Mouse (Mus musculus) cerebellum, adult 8-10 months (tissue): Measurements from ENCODE around the gene Cox14.
A peak's percentile ranks its signal among the peaks of the same experiment; 100 is the strongest.
"Not testable (repeated sequence)": the region's sequence is repeated elsewhere in the genome, so short reads cannot be mapped to it uniquely, and the experiment has no call there.

Source experiments
- DNase-seq: peaks from one replicate; pipeline ENCODE4 v3.0.0; 2022

The Cox14 gene

DNA sequence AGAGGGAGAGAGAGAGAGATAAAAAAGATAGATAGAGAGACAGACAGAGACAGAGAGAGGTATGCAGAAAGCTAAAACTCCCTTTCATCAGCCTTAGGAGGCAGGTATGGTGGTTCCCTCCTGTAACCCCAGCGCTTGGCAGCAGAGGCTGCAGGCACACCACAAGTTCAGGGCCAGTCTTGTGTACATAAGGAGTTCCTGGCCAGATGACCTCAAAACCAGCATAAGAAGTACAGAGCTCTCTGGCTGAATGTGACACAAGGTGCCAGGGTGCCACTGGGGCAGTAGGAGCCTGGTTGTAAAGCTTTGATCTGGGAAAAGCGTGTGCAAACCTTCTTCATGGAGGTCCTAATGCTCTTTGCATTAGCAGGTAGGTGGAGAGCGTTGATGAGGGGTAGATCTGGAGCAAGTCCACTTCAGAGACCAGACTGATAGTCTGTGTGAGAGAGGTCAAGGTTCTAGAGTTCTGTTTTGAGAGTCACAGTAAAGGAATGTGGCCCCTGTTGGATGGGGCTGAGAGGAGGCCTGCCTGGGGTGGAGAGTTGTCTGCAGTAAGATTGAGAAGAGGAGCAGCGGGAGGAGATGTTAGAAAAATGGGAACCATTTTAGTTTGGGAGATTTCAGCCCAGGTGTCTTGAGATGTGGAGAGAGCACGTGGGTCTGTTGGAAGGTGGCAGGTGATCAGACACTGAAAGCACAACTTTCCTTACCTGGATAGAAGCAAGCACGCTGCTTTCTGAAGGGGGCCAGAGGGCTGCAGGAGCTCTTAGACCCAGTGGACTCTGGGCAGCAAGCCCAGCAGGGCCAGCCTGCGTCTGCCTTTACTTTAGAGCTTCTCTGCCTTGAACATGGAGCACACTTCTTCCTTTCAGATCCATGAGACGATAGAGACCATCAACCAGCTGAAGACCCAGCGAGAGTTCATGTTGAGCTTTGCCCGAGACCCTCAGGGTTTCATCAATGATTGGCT lies 14.9 kb upstream of the Cox14 start:
- DNase-seq: no peak

DNA sequence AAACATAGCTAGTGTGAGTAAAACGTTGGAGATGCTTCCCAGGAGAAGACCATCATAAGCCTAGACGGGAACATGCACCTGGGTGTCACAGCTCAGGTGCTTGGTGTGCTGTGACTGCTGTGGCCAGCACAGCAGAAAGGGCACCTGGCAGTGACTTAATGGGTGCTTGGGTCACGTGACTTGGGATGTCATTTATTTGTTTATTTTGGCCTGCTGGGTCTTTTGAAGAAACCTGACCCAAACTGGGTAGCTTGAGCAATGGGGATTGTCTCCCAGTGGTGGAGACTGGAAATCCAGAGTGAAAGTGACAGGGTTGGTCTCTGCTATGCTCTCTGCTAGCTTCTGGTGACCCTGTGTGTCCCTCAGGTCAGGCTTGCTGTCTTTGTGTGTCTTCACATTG lies 13.9 kb upstream of the Cox14 start:
- no peak for DNase-seq

DNA sequence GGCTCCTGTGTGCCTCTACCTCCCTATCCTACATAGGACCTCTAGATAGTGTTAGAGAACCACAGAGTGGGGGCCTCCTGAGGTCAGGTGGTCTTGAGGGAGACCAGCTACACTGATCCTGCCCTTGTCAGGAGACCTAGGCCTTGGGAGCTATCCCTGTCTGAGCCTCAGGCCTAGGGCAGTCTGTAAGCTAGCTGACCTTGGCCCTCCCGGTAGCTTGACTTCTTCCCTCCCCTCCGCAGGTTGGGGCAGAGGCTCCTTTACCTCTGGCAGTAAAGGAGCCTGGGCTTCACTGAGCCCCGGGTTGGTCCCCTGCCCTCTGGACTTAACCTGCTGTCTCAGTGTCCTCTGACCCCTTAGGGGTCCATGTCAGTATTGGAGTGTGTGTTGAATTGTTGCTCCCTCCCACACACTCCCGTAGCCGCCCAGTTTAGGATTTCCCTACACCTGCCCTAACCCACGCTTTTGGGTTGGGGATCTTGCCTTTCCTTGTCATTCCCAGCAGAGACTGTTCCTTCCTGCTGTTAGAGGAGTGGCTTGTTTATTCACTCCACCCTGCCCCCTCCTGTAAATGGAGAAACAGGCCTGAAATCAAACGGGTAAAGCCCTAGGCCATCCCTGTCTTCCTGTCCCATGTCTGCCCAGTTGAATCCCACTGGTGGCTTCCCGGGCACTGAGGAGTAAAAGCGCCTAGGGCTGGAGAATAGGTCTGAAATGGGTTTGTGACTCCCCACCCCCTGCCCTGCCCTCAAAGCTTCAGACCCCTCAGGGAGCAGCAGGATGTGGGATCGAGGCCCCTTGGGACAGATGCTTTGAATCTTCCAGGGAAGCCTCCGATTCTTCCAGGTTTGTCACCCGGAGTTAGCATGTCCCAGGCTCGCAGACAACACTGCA lies 12.5 kb upstream of the Cox14 start:
- peak; percentile 17 for DNase-seq

DNA sequence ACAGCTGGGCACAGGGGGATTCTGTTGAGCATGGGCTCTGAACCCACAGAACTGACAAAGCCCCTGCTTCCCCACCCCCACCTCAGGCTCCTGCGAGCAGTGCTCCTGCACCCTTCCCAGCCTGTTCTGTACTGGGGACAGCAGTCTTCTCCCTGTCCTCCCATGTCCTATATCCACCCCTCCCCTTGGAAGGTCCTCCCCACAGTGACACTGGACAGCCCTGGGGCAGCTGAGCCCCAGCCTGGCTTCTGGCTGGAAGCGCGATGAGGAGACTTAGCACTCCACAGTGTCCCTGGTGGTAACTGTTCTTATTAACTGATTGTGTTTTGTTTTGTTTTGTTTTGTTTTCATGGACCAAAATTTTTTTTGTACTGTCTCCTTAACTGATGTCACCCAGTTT lies 11.8 kb upstream of the Cox14 start:
- DNase-seq: no peak

DNA sequence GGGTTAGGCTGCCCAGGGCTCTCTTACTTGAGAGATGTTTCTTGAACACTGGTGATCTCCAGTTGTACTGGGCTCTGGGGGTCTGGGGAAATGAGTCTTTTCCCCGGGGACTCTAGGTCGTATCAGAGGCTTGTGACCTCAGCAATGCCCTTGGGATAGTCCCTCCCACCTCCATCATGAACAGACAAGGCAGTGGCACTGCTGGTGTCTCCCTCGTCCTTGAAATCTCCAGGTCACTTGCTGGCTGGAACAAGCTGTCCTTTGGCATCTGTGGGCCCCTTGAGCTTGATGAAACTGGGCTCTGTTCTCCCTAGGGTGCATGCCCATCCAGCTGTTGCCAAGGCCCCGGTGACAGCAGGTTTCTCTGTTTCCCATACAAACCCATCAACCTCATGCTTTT lies 11.2 kb upstream of the Cox14 start:
- DNase-seq: no peak

DNA sequence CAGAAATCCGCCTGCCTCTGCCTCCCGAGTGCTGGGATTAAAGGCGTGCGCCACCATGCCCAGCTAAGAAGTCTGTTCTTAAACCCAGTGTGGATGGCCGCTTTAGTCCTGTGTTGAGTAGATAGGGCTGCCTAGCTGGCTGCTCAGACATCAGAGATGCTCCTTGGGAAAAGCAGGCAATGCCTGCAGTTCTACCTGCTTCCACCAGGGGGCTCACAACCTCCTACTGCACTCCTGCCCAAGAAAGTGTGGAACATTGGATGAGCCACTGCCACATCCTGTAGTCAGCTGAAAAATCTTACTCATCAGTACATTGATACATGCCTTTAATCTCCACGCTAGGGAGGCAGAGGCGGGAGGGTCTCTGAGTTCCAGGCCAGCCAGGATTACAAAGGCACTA lies 10.6 kb upstream of the Cox14 start:
- peak; percentile 86 for DNase-seq

DNA sequence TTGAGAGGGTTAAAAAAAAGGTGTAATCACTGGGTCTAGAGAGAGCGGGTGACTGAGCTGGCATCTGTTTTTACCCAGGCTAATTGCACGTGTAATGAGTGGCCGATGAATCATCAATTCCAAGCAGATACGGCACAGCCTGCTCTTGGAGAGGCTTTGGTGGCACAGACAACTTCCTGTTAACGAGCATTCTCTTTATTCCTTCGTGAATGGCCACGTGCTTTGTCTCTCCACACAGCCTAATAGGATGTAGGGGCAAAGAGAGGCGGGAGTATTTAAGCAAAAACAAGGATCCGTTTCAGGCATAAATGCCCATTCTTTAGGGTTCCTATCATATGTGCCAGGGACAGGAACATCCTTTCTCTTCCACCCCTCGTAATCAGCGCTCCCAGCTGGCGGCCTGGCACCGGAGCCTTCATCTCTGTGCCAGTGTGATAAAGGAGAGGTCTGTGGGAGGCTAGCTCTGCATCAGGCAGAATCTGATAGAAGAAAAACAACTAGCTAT lies 10.0 kb upstream of the Cox14 start:
- no peak for DNase-seq

DNA sequence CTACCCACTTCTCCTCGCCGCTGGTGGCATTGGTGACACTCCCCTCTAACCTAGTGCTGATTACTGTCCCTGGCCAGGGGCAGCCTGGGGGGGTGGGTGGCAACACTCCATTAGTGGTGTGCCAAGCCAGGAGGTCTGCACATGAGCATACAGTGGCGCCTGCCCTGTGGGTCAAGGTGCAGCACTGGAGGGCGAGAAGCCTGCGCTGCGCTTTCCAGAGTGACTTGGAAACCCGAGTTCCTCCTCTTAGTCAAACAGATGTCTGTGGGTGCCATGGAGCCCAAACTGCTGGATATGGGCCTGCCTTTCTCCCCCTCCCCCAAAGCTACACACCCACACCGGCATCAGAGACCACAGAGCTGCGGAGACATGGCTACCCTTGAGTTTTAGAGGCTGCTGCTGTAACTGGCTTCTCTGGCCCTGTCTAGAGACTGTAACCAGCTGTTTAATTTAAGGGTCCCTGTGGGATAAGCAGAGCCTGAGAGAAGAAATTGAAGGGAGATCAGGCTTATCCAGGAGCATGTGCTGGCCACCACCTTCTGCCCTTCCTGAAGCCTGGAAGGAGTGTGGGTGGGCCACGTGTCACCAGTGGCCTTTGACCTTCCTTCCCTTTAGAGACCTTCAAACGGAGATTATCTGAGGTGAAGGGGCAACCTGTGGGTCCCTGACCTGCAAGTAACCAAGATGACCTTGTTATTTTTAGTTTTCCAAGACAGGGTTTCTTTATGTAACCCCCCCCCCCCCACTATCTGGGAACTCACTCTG lies 9.3 kb upstream of the Cox14 start:
- DNase-seq: no peak

DNA sequence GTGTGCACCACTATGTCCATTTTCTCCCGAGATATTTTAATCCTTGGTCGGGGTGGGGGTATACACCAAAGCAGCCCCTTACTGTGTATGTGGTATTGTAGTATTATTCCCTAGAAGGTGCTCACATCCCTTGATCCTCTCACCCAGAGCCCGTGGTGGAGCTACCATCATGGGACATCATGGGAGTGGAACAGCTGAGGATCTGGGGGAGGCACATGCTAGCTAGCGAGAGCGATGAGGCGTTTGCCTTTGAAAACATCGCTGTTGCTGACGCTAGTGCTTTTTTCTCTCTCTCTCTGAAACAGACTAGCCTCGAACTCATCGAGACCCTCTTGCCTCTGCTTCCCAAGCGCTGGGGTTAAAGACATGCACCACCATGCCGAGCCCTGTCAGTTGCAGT lies 8.6 kb upstream of the Cox14 start:
- no peak for DNase-seq

DNA sequence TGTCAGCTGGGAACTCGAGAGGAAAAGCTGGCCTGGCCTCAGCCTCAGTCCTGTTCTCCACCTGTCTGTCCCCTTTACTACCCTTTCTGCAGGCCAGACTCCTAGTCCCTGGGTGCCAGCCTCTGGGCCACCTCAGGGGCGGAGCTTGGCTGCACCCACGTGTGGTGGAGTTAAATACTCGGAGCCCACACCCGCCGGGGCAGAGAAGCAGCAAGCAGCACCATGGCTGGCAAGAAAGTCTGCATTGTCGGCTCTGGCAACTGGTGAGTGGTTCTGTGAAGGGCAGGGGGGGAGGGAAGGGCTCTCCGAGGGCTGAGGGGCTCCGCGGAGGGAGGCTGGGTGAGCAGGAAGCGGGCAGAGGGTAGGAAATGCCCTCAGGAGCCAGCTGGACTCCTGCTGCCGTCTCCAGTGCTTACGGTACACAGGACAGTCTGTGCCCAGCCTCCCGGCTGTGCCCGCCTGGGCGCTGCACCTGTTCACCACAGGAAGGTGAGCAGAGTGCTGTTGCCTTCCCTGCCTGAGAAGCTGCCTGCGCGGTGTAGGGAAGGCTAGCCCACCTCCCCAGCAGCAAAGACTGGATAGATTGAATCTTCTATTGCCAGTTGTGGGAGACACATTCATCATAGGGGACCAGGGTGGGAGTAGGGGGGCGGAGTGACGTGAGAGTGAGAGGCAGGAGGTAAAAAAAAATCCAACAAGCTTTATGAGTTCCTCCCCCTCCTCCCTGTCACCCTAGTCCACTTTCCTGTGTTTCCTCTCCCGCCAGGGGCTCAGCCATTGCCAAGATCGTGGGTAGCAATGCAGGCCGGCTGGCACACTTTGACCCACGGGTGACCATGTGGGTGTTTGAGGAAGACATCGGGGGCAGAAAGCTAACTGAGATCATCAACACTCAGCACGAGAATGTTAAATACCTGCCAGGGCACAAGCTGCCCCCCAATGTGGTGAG lies 7.8 kb upstream of the Cox14 start, which contains the start of gene Gpd1:
Gene Gpd1, plus strand, starts transcription at position 130 of the 949 bp plus-strand sequence.
- peak; percentile 84 for DNase-seq

DNA sequence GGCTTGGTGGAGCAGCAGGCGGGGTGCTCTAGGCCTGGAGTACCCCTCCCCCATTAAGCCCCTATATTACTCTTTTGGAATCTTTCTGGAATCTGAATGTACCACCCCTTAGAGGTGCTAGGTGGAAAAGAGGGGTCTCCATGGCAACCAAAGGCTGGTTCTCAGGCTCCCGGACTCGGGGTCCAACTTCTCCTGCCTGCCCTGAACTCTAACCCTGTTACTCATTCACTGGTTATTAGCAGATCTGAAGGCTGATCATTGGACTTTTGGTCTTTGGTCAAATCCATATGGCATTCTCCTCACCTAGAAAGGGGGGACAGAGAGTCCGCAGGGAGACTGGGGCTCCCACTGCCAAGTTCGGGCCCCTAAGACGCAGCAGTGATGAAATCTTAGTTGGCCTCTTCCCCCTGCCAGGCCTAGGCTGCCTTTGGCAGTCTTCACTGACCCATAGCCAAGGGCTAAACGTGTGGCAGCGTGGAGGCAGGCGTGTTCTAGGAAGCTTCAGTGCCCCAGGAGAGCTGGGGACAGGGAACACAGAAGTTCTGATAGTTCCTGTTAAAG lies 6.9 kb upstream of the Cox14 start:
- DNase-seq: peak; percentile 59

DNA sequence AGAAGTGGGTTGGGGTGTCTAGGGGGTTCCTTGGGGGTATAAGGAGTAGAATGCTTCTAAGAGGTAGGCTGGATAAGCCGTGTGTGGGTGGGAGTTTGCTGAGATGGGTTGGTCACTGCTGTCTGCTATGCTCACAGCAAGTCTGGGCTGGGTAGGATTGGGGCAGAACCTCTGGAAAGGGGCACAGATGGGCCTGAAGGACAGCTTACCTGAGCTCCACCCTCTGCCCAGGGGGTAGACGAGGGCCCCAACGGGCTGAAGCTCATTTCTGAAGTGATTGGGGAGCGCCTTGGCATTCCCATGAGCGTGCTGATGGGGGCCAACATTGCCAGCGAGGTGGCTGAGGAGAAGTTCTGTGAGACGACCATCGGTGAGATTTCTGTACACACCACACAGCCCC lies 5.6 kb upstream of the Cox14 start:
- no peak for DNase-seq

DNA sequence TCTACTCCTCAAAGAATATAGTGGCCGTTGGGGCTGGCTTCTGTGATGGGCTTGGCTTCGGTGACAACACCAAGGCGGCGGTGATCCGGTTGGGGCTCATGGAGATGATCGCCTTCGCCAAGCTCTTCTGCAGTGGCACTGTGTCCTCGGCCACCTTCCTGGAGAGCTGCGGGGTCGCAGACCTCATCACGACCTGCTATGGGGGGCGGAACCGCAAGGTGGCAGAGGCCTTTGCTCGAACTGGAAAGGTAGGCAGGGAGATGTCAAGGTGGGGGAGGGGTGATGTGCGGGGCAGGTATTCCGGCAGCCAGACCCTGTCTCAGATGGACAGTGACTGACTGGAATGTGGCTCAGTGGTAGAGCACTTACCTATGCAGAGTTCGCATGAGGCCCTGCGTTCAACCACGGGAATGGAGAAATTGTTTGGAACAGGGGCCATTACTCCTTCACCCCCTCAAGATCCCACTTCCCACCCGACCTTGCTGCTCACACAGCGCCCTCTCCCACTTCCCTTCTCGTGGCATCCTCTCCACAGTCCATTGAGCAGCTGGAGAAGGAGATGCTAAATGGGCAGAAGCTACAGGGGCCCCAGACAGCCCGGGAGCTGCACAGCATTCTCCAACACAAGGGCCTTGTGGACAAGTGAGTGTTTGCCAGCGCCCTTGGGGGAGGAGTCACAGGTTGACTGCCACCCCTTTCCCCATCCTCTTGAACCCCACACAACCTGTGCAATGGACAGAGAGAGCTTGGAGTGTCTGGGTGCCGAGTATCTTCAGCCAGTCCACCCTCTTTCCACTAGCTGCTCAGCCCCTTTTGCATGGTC lies 3.3 kb upstream of the Cox14 start:
- DNase-seq: no peak

DNA sequence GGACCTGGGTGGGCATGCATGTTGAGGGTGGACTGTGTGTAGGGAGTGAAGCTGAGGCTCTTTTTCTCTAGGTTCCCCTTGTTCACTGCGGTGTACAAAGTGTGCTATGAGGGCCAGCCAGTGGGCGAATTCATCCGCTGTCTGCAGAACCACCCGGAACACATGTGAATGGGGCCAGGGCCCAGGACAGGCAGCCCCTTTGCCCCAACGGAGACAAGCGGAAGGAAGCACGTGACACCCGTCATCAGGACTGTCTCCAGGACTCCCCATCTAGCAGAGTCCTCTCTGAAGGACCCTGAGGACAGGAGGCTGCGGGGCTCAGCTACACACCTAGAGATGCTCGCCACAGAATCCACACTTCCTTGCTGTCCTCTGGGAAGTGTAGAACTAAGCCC lies 2.3 kb upstream of the Cox14 start:
- no peak for DNase-seq

DNA sequence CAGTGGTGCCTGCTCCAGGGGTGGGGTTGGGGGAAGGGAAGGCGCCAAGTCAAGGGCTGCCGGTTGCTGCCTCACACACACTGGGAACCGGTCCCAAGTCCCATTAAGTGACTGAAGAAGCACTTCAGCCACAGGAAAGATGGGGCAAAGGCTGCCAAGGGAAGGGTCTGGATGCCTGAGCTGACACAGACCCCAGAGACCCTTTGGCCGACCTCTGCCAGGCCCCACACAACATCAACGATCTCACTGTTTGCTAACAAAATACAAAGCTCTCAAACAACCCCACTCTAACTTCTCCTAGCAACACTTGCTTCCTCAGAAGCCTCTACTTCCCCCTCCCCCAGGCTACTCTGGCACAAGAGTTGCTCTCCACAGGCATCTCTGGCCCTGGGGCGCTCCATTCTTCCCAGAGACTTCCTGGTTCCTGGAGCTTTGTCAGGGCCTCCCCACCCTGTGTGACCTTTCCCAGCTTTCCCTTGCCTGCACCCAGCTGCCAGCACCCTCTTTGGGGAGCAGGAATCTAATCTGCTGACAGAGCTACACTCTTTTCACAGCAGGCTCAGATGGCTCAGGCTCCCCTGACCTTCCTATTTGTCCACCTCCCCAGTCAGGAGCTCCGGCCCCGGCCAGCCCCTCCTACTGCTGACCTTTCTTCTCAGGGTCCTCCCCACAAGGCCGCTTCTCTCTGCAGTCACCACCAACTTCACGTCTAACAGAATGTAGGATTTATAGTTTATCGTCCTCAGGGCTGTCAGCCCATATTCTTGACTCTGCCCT lies 1.7 kb upstream of the Cox14 start:
- peak; percentile 64 for DNase-seq

DNA sequence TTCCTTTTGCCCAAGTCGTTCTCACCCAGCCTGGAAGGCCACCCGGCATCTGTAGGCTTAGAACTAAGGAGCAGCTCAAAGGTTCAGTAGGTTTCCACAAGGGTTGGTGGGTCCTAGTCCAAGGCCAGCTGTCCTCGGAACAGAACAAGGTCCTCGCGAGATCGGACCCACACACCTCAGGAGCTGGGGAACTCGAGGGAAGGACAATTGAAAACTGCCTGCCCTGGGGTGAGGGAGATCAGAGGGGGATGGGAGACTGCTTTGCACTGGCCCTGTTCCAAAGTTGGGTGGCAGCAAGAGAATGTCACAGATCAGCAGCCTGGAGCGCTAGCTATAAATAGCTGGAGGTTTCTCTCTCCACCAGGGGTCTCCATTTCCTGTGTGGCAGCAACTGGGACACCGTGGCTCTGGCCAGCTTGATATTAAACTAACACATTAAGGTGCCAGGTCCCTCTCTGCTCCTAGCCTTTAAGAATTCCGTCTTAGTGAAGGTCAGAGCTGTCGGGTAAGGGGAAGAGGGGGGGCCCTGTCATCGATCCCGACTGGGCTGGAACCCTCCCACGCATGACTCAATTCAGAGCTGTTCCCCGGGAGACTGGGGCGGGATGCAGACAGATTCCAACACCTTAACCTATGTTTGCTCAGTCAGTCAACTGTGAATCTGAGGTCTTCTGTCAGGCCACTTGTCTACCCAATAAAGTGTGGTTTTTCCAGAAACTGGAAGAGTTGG lies 961 bp upstream of the Cox14 start:
- DNase-seq: peak; percentile 70

DNA sequence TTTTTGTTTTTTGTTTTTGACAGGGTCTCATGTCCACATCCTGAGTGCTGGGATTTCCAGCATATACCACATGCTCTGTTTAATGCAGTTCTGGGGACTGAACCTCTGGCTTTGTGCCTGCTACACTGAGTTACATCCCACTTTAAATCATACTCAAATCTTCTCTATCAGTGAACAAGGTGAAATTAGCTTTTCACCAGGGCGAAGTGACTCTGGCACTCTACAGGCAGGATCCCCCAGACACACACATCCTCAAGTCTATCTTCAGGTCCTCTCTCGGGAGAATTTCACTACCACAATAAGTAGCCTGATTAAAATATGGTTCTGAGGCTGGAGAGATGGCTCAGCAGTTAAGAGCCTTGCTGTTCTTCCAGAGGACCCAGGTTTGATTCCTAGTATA lies 1.1 kb downstream of the Cox14 start:
- DNase-seq: no peak

DNA sequence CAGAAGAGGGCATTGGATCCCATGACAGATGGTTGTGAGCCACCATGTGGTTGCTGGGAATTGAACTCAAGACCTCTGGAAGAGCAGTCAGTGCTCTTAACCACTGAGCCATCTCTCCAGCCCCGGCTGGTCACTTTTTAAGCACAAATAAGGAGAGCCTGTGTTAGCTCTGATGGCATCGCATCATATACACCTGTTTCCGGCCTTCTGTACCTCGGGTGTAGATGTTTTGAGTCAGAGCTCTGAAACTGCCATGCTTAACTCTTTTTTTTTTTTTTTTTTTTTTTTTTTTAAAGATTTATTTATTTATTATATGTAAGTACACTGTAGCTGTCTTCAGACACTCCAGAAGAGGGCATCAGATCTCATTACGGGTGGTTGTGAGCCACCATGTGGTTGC lies 1.6 kb downstream of the Cox14 start:
- not testable (repeated sequence) for DNase-seq

DNA sequence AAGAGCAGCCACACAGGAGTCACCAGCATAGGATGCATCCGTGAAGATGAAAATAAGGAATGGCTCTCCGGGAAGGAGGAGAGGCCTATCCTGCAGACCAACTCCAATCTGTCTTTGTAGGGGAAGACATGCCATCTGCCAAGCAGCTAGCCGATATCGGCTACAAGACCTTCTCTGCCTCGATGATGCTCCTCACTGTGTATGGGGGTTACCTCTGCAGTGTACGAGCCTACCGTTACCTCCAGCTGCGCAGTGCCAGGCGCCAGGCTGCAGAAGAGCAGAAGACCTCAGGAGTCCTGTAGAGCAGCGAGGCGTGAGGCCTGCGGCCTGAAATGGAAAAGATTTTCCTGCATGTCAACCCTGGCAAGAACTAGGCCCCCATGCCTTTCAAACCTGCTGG lies 2.1 kb downstream of the Cox14 start:
- DNase-seq: no peak
